Mouse (Mus musculus) liver, postnatal 0 days (tissue): ENCODE results near the gene Anks1. TPM values are rescaled to one million over a fixed set of nuclear protein-coding genes. Genes with fewer than 3 reads are reported as not detected.

Source experiments
- ATAC-seq: fragments of 200-750 bp; cut with Nextera tagmentation; 2 replicates; pipeline ENCODE4 v1.8.0; 2017; ENCODE audit warnings: mild to moderate bottlenecking, moderate library complexity
- DNase-seq: peaks from one replicate; pipeline ENCODE4 v3.0.0-alpha.2; 2016
- H3K27ac ChIP-seq: fragments of 300-500 bp; sonication (generic); 2 replicates; pipeline ENCODE4 v1.5.1; 2014; ENCODE audit warnings: antibody characterized with exemption, moderate library complexity, mild to moderate bottlenecking, low read depth
- H3K27me3 ChIP-seq: fragments of 300-500 bp; sonication (generic); 2 replicates; pipeline ENCODE4 v1.6.1; 2014; ENCODE audit warnings: low read length, control low read depth, mixed read lengths; ENCODE audit not compliant: insufficient read depth
- H3K36me3 ChIP-seq: fragments of 300-500 bp; sonication (generic); replicated peaks from 2 replicates; pipeline ENCODE4 v1.6.1; 2014; ENCODE audit warnings: mild to moderate bottlenecking, control low read depth, low read length, moderate library complexity, mixed read lengths; ENCODE audit not compliant: insufficient read depth
- H3K4me1 ChIP-seq: fragments of 300-500 bp; sonication (generic); 2 replicates; pipeline ENCODE4 v1.6.1; 2014; ENCODE audit warnings: antibody characterized with exemption, mild to moderate bottlenecking, control low read depth; ENCODE audit not compliant: insufficient read depth
- H3K4me2 ChIP-seq: fragments of 300-500 bp; sonication (generic); 2 replicates; pipeline ENCODE4 v1.6.1; 2014; ENCODE audit warnings: low read depth, mild to moderate bottlenecking, low read length, moderate library complexity, mixed read lengths
- H3K4me3 ChIP-seq: fragments of 300-500 bp; sonication (generic); 2 replicates; pipeline ENCODE4 v1.5.1; 2014; ENCODE audit warnings: low read depth, low read length
- H3K9ac ChIP-seq: fragments of 300-500 bp; sonication (generic); replicated peaks from 2 replicates; pipeline ENCODE4 v1.6.1; 2014; ENCODE audit warnings: mild to moderate bottlenecking, moderate library complexity
- H3K9me3 ChIP-seq: fragments of 300-500 bp; sonication (generic); 2 replicates; pipeline ENCODE4 v1.6.1; 2016; ENCODE audit warnings: mild to moderate bottlenecking, control low read depth, low read length, mixed read lengths
- CTCF ChIP-seq: sonication (generic); IDR thresholded peaks from 2 replicates; pipeline ENCODE4 v1.5.1; 2016; ENCODE audit warnings: antibody characterized with exemption, low read depth
- EP300 ChIP-seq: IDR thresholded peaks from 2 replicates; pipeline ENCODE4 v1.6.1; 2016; ENCODE audit warnings: antibody characterized with exemption, low read depth, mild to moderate bottlenecking
- WGBS: fragments of 180-500 bp; shearing (Covaris S2); extraction: QIAGEN DNeasy Blood & Tissue Kit; methylation state at CpG from one replicate; pipeline ENCODE4 v1.1.7; 2014; ENCODE audit not compliant: insufficient replicate concordance; 5-methylcytosine and 5-hydroxymethylcytosine counted together
- polyA plus RNA-seq: library from polyadenylated mRNA; unstranded; fragments of >200 nt; fragmentation: Nextera tagmentation; extraction: Ambion mirVana; gene quantifications from 2 replicates; pipeline ENCODE4 v1.2.1, GENCODE M21; 2015

Gene Anks1
- polyA plus RNA-seq, 1 experiment from 2014 or later = 3.0 TPM

DNA sequence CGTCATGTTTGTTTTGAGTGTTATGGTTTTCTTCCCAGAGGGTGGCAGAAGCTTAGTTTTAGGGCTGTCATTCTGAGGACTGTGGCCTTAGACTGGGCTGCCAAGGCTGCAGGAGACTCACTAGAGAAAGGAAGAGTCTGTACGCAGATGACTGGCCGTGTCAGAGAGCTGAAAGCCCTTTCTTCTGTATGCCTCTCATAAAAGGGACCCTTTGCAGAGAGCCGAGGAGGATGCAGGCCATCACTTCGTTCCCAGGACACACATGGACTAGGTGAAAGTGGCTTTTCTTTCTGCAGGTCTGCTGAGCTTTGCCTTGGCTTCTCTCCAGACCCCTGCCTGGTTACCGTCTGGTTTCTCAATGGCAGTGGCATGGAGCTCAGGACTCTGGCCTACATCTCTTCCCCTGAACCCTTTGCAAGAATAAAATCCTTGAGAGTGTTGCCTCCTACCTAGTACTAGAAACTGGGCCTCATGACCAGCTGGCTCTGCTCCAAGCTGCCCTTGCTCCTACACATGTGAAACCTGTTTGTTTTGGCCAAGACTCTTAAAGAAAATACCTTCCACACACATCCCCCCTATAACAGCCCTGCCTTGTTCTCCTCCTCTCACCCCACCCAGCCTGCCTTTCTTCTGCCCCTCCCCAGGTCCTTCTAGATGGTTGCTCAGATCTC is 36.6 kb downstream of the Anks1 start:
- peaks cover 2% of the 10 kb centered on the region; the same call in 1 of the 2 replicates for H3K4me1 ChIP-seq
- H3K27ac ChIP-seq = no peak overlapping the region
- TF ChIP-seq EP300 (no peak), CTCF (no peak)
- peak; percentile 49 for DNase-seq
- H3K4me2 ChIP-seq = no peak overlapping the region
- 61% methylated on average over 6 of the region's 6 CpGs for WGBS
- 0 out of 2 replicates have a peak overlapping the region, but pooled peaks have one; percentile 11 for H3K9ac ChIP-seq
- no peak for ATAC-seq
- H3K36me3 ChIP-seq = no peaks in the 10 kb centered on the region
- no peaks in the 10 kb centered on the region for H3K27me3 ChIP-seq
- no peaks in the 10 kb centered on the region for H3K9me3 ChIP-seq
- no peak overlapping the region for H3K4me3 ChIP-seq

DNA sequence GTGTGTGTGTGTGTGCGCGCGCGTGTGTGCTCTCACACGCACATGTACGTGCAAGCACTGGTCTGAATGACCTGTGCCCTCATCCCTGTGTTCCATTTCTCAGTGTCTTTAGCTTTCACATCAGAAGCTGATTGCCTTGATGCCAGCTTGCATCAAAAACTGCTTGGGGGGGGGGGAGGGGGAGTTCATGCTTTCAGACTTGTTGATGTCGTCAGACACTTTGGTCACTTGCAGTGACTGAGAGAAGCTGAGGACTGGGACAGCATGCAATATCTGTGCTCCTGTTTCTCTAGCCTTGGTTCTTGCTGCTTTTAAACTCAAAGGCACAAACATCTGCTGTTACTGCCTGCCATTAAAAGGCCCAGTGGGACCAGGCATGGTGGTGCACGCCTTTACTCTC is 37.3 kb downstream of the Anks1 start:
- peaks cover 2% of the 10 kb centered on the region; the same call in 1 of the 2 replicates for H3K4me1 ChIP-seq
- H3K36me3 ChIP-seq = no peaks in the 10 kb centered on the region
- 87% methylated on average over 8 of the region's 8 CpGs for WGBS

DNA sequence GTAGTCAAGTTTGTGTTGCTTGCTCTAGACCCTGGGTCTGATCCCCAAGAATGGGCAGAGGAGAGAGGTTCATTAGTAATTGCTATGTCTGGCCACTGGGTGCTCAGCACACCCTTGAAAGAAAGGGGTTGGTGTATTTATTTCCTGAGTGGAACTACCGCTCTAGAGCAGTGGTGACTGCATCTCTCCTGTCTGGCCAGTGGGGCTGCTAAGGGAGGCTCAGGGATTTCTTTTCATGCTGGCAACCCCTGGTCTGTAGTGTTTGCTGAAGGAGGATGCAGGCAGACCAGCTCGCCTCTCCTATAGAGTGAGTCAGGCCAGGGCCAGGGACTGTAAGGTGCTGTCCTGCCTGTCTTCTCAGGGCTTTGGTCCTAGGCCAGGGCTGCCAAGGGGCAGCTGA is 38.0 kb downstream of the Anks1 start:
- H3K4me2 ChIP-seq = no peak overlapping the region
- H3K36me3 ChIP-seq = no peaks in the 10 kb centered on the region
- H3K4me3 ChIP-seq = no peak overlapping the region
- no peak overlapping the region for H3K27ac ChIP-seq
- no peak overlapping the region for H3K9ac ChIP-seq
- no peaks in the 10 kb centered on the region for H3K9me3 ChIP-seq
- DNase-seq (no peak), ATAC-seq (no peak)
- H3K27me3 ChIP-seq = no peaks in the 10 kb centered on the region
- WGBS = 72% methylated on average over 2 of the region's 2 CpGs
- peaks cover 2% of the 10 kb centered on the region; the same call in 1 of the 2 replicates for H3K4me1 ChIP-seq
- TF ChIP-seq EP300 (no peak), CTCF (no peak)

More for the DNA sequence above, 37.3 kb downstream of the Anks1 start:
- DNase-seq = no peak
- no peak overlapping the region for H3K9ac ChIP-seq
- no peaks in the 10 kb centered on the region for H3K27me3 ChIP-seq
- H3K9me3 ChIP-seq = no peaks in the 10 kb centered on the region
- no peak overlapping the region for H3K4me2 ChIP-seq
- ATAC-seq = no peak
- H3K27ac ChIP-seq = no peak overlapping the region
- TF ChIP-seq EP300 = no peak
- TF ChIP-seq CTCF = no peak
- no peak overlapping the region for H3K4me3 ChIP-seq

DNA sequence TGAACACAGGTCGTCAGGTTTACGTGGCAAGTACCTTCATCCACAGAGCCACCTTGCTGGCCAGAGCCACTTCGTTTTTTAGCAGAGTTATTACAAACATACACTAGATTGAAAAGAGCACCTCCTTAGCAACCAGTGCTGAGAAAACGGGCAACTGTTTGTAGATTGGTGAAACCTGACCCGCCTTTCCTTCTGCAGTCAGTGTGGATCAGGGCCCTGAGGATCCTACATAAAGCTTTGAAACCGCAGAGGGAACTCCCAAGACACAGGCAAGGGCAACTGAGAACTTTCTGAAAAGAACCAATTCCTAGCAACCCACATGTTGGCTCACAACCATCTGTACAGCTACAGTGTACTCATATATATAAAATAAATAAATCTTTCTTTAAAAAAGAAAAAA is 44.0 kb downstream of the Anks1 start:
- Histone ChIP-seq H3K36me3 (no peaks in the 10 kb centered on the region), H3K4me2 (no peak overlapping the region), H3K9ac (no peak overlapping the region), H3K9me3 (no peaks in the 10 kb centered on the region), H3K27ac (no peak overlapping the region), H3K27me3 (no peaks in the 10 kb centered on the region), H3K4me3 (no peak overlapping the region), H3K4me1 (0 out of 2 replicates have a peak, but pooled peaks cover 10% of the 10 kb centered on the region)
- WGBS = 72% methylated on average over 6 of the region's 6 CpGs
- no peak for ATAC-seq
- TF ChIP-seq CTCF (no peak), EP300 (no peak)
- DNase-seq = no peak

DNA sequence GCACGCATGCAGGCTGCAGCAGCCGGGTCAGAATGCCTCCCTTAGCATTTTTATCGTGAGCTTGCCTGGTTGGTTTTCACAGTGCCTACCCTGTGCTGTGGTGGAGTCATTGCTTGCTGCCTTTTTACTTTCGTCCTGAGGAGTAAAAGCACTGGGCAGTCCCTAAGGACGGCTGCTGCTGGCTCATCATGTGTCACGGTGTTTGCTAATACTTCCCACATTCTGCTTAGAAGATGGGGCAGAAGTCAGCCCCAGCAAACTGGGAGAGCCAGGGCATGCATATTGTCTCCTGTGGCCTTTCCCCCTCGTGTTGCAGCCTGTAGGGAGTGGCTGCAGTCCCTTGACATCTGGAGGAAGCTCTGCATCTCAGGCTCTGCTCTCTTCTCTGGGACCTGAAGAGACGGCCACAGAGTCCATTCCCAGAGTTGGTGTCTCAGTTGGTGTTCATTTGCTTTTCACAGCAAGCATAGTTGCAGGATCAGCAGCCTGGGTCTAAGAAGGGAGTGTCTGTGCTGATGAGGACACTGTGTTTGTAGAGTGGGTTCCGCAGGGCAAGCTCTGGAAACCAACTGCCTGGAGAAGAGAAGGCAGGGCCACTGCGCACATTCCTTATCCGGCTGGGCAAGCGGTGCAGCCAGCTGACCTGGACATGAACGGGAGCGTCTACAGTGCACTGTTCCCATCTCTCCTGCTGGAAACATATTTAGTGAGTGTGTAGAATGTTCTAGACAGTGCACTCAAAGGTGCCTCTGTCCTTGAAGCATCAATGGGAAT is 45.7 kb downstream of the Anks1 start:
- TF ChIP-seq EP300 (no peak), CTCF (no peak)
- no peak overlapping the region for H3K4me3 ChIP-seq
- H3K4me1 ChIP-seq = 0 out of 2 replicates have a peak, but pooled peaks cover 10% of the 10 kb centered on the region
- WGBS = 60% methylated on average over 14 of the region's 14 CpGs
- ATAC-seq (no peak), DNase-seq (no peak)
- no peak overlapping the region for H3K9ac ChIP-seq
- H3K27me3 ChIP-seq = no peaks in the 10 kb centered on the region
- H3K9me3 ChIP-seq = no peaks in the 10 kb centered on the region
- no peaks in the 10 kb centered on the region for H3K36me3 ChIP-seq
- H3K4me2 ChIP-seq = no peak overlapping the region
- H3K27ac ChIP-seq = 0 out of 2 replicates have a peak overlapping the region, but pooled peaks have one; percentile 18

DNA sequence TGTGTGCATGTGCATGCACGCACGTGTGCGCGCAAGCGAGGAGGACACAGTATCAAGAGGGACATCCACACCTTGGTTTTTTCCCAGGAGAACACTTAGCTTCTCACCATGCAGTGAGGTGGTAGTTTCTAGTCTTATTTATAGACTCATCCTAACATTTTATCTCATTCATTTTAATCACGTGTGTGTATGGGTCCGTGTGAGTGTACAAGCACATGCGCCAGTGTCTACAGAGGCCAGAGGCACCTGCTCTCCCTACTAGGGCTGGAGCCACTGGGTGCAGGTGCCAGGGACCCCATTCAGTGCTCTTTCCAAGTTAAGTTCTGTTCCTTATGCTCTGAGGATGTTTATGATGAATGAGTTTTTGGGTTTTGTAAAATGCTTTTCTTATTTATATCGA is 48.5 kb downstream of the Anks1 start:
- Histone ChIP-seq H3K36me3 (no peaks in the 10 kb centered on the region), H3K27me3 (no peaks in the 10 kb centered on the region), H3K4me2 (no peak overlapping the region), H3K4me1 (0 out of 2 replicates have a peak, but pooled peaks cover 10% of the 10 kb centered on the region), H3K9ac (no peak overlapping the region), H3K9me3 (no peaks in the 10 kb centered on the region), H3K4me3 (no peak overlapping the region), H3K27ac (no peak overlapping the region)
- 90% methylated on average over 9 of the region's 9 CpGs for WGBS
- no peak for DNase-seq
- no peak for ATAC-seq
- TF ChIP-seq CTCF = no peak
- TF ChIP-seq EP300 = no peak
